Mouse (Mus musculus): ENCODE results near the gene Asb6. TPM values are rescaled to one million over a fixed set of nuclear protein-coding genes. Genes with fewer than 3 reads are reported as not detected.
A peak's percentile ranks its signal among the peaks of the same experiment; 100 is the strongest.

Asb6 gene
- polyA plus RNA-seq, 1 experiment from 2014 or later: 32.8 TPM

GRCm38 (mm10) chr2:30857076-30857475 is 26.9 kb upstream of the Asb6 start:
- Histone ChIP-seq H3K27me3 (no peaks in the 10 kb centered on the region), H3K9ac (no peak overlapping the region), H3K9me3 (no peaks in the 10 kb centered on the region), H3K36me3 (no peaks in the 10 kb centered on the region), H3K4me3 (no peak overlapping the region), H3K4me1 (peaks cover 61% of the 10 kb centered on the region), H3K27ac (no peak overlapping the region), H3K4me2 (no peak overlapping the region)
- ATAC-seq (ENCODE audit: insufficient number of reproducible peaks, low FRiP score, low TSS enrichment, low read depth): no peak
- 77% methylated on average over 6 of the region's 6 CpGs for WGBS

GRCm38 (mm10) chr2:30852771-30853313 is 22.7 kb upstream of the Asb6 start:
- H3K36me3 ChIP-seq: no peaks in the 10 kb centered on the region
- peaks cover 68% of the 10 kb centered on the region for H3K4me1 ChIP-seq
- no peak overlapping the region for H3K9ac ChIP-seq
- H3K4me2 ChIP-seq: peak overlapping the region; percentile 32
- no peaks in the 10 kb centered on the region for H3K9me3 ChIP-seq
- 7% methylated on average over 20 of the region's 20 CpGs for WGBS
- ATAC-seq (ENCODE audit: insufficient number of reproducible peaks, low FRiP score, low TSS enrichment, low read depth): peak; percentile 37
- no peaks in the 10 kb centered on the region for H3K27me3 ChIP-seq
- no peak overlapping the region for H3K4me3 ChIP-seq
- H3K27ac ChIP-seq: peak overlapping the region; percentile 76

- Histone ChIP-seq H3K27ac (peak overlapping the region; percentile 76), H3K4me3 (no peak overlapping the region), H3K36me3 (no peaks in the 10 kb centered on the region), H3K9me3 (no peaks in the 10 kb centered on the region), H3K4me1 (peaks cover 76% of the 10 kb centered on the region), H3K9ac (no peak overlapping the region), H3K4me2 (no peak overlapping the region), H3K27me3 (no peaks in the 10 kb centered on the region)
- no peak for ATAC-seq (ENCODE audit: insufficient number of reproducible peaks, low FRiP score, low TSS enrichment, low read depth)
- WGBS: 23% methylated on average over 6 of the region's 6 CpGs
Measured at GRCm38 (mm10) chr2:30850581-30850980, 20.4 kb upstream of the Asb6 start.

- Histone ChIP-seq H3K36me3 (no peaks in the 10 kb centered on the region), H3K4me2 (peak overlapping the region; percentile 76; the same call in 1 of the 2 replicates), H3K27me3 (no peaks in the 10 kb centered on the region), H3K9ac (no peak overlapping the region), H3K27ac (no peak overlapping the region), H3K4me1 (peaks cover 69% of the 10 kb centered on the region), H3K4me3 (no peak overlapping the region; the same call in 1 of the 2 replicates), H3K9me3 (no peaks in the 10 kb centered on the region)
- no peak for ATAC-seq (ENCODE audit: insufficient number of reproducible peaks, low FRiP score, low TSS enrichment, low read depth)
- WGBS: 42% methylated on average over 8 of the region's 8 CpGs
Measured at GRCm38 (mm10) chr2:30848184-30848583, 18.1 kb upstream of the Asb6 start.

GRCm38 (mm10) chr2:30846723-30847122 is 16.6 kb upstream of the Asb6 start:
- peak overlapping the region; percentile 85 for H3K27ac ChIP-seq
- peaks cover 59% of the 10 kb centered on the region for H3K4me1 ChIP-seq
- H3K27me3 ChIP-seq: no peaks in the 10 kb centered on the region
- no peaks in the 10 kb centered on the region for H3K9me3 ChIP-seq
- H3K4me2 ChIP-seq: peak overlapping the region; percentile 76
- no peaks in the 10 kb centered on the region for H3K36me3 ChIP-seq
- H3K9ac ChIP-seq: peak overlapping the region; percentile 31
- peak overlapping the region; percentile 73 for H3K4me3 ChIP-seq
- 7% methylated on average over 6 of the region's 6 CpGs for WGBS
- ATAC-seq (ENCODE audit: insufficient number of reproducible peaks, low FRiP score, low TSS enrichment, low read depth): no peak

GRCm38 (mm10) chr2:30846236-30846635 is 16.1 kb upstream of the Asb6 start:
- Histone ChIP-seq H3K4me2 (peak overlapping the region; percentile 76), H3K27ac (peak overlapping the region; percentile 85), H3K9ac (peak overlapping the region; percentile 88), H3K4me1 (peaks cover 54% of the 10 kb centered on the region), H3K36me3 (no peaks in the 10 kb centered on the region), H3K4me3 (peak overlapping the region; percentile 73), H3K9me3 (no peaks in the 10 kb centered on the region), H3K27me3 (no peaks in the 10 kb centered on the region)
- 43% methylated on average over 8 of the region's 8 CpGs for WGBS
- ATAC-seq (ENCODE audit: insufficient number of reproducible peaks, low FRiP score, low TSS enrichment, low read depth): no peak

- Histone ChIP-seq H3K4me2 (peak overlapping the region; percentile 76), H3K9ac (peak overlapping the region; percentile 88), H3K9me3 (no peaks in the 10 kb centered on the region), H3K27ac (peak overlapping the region; percentile 85), H3K27me3 (no peaks in the 10 kb centered on the region), H3K4me1 (peaks cover 45% of the 10 kb centered on the region), H3K4me3 (peak overlapping the region; percentile 73), H3K36me3 (no peaks in the 10 kb centered on the region)
- peak; percentile 32; the same call in 1 of the 2 replicates for ATAC-seq (ENCODE audit: insufficient number of reproducible peaks, low FRiP score, low TSS enrichment, low read depth)
- WGBS: under 1% methylated on average over 77 of the region's 80 CpGs
Measured at GRCm38 (mm10) chr2:30845152-30846070, 15.3 kb upstream of the Asb6 start.

- Histone ChIP-seq H3K36me3 (no peaks in the 10 kb centered on the region), H3K9me3 (no peaks in the 10 kb centered on the region), H3K4me1 (peaks cover 29% of the 10 kb centered on the region), H3K9ac (no peak overlapping the region), H3K4me3 (no peak overlapping the region), H3K27me3 (no peaks in the 10 kb centered on the region), H3K27ac (no peak overlapping the region), H3K4me2 (no peak overlapping the region)
- 40% methylated on average over 10 of the region's 10 CpGs for WGBS
- no peak for ATAC-seq (ENCODE audit: insufficient number of reproducible peaks, low FRiP score, low TSS enrichment, low read depth)
Measured at GRCm38 (mm10) chr2:30842615-30843014, 12.5 kb upstream of the Asb6 start.

- WGBS: 5% methylated on average over 21 of the region's 21 CpGs
- 0 out of 2 replicates have a peak overlapping the region, but pooled peaks have one; percentile 4 for H3K4me3 ChIP-seq
- no peak overlapping the region for H3K9ac ChIP-seq
- no peaks in the 10 kb centered on the region for H3K36me3 ChIP-seq
- no peaks in the 10 kb centered on the region for H3K9me3 ChIP-seq
- H3K27ac ChIP-seq: peak overlapping the region; percentile 89
- H3K4me2 ChIP-seq: peak overlapping the region; percentile 29
- H3K27me3 ChIP-seq: no peaks in the 10 kb centered on the region
- ATAC-seq (ENCODE audit: insufficient number of reproducible peaks, low FRiP score, low TSS enrichment, low read depth): peak; percentile 50; the same call in 1 of the 2 replicates
- H3K4me1 ChIP-seq: peaks cover 44% of the 10 kb centered on the region
Measured at GRCm38 (mm10) chr2:30836238-30836990, 6.3 kb upstream of the Asb6 start.

- WGBS: 41% methylated on average over 9 of the region's 10 CpGs
- Histone ChIP-seq H3K4me2 (peak within 1 kb of the TSS; percentile 1; the same call in 1 of the 2 replicates), H3K27ac (peak within 1 kb of the TSS; percentile 93), H3K4me1 (peaks cover 44% of the 10 kb centered on the region), H3K4me3 (no peak within 1 kb of the TSS), H3K36me3 (no peaks in the 10 kb centered on the region), H3K9me3 (no peaks in the 10 kb centered on the region), H3K9ac (no peak within 1 kb of the TSS), H3K27me3 (no peaks in the 10 kb centered on the region)
- ATAC-seq (ENCODE audit: insufficient number of reproducible peaks, low FRiP score, low TSS enrichment, low read depth): no peak
Measured at GRCm38 (mm10) chr2:30834373-30835022, 4.4 kb upstream of the Asb6 start, which contains the start of gene Prrx2. TSS of gene Prrx2 (plus strand) at chr2:30834972.

GRCm38 (mm10) chr2:30833644-30834043 is 3.5 kb upstream of the Asb6 start:
- H3K9me3 ChIP-seq: no peaks in the 10 kb centered on the region
- ATAC-seq (ENCODE audit: insufficient number of reproducible peaks, low FRiP score, low TSS enrichment, low read depth): peak; percentile 53; the same call in 1 of the 2 replicates
- WGBS: 17% methylated on average over 5 of the region's 5 CpGs
- no peaks in the 10 kb centered on the region for H3K27me3 ChIP-seq
- H3K36me3 ChIP-seq: no peaks in the 10 kb centered on the region
- H3K9ac ChIP-seq: no peak overlapping the region
- H3K27ac ChIP-seq: peak overlapping the region; percentile 93
- H3K4me1 ChIP-seq: peaks cover 44% of the 10 kb centered on the region
- peak overlapping the region; percentile 1; the same call in 1 of the 2 replicates for H3K4me2 ChIP-seq
- H3K4me3 ChIP-seq: no peak overlapping the region
